Mouse (Mus musculus): ENCODE results near the gene Fra10ac1. TPM values are rescaled to one million over a fixed set of nuclear protein-coding genes. Genes with fewer than 3 reads are reported as not detected.

The Fra10ac1 gene
- total and polyA plus RNA-seq, 3 experiments = 4.5 to 16.3 (median 11.2) TPM

GRCm38 (mm10) chr19:38232087-38232486 is 8.1 kb upstream of the Fra10ac1 start:
- DNase-seq = no peak

- DNase-seq = no peak
Measured at GRCm38 (mm10) chr19:38228699-38229098, 4.7 kb upstream of the Fra10ac1 start.

GRCm38 (mm10) chr19:38224685-38225060 is 717 bp upstream of the Fra10ac1 start:
- no peak for DNase-seq

- DNase-seq = no peak
Measured at GRCm38 (mm10) chr19:38223356-38223904, 526 bp downstream of the Fra10ac1 start.

GRCm38 (mm10) chr19:38217696-38218095 is 6.3 kb downstream of the Fra10ac1 start:
- no peak for DNase-seq

GRCm38 (mm10) chr19:38206669-38207068 is 17.3 kb downstream of the Fra10ac1 start:
- no peak for DNase-seq

- no peak for DNase-seq
Measured at GRCm38 (mm10) chr19:38198731-38199130, 25.2 kb downstream of the Fra10ac1 start.

GRCm38 (mm10) chr19:38195245-38195644 is 28.7 kb downstream of the Fra10ac1 start:
- no peak for DNase-seq

- DNase-seq = peak; percentile 2
Measured at GRCm38 (mm10) chr19:38191446-38191845, 32.5 kb downstream of the Fra10ac1 start.

GRCm38 (mm10) chr19:38190606-38191005 is 33.4 kb downstream of the Fra10ac1 start:
- no peak for DNase-seq

- no peak for DNase-seq
Measured at GRCm38 (mm10) chr19:38187345-38187680, 36.6 kb downstream of the Fra10ac1 start.

GRCm38 (mm10) chr19:38186631-38187344 is 37.2 kb downstream of the Fra10ac1 start:
- DNase-seq = no peak

- no peak for DNase-seq
Measured at GRCm38 (mm10) chr19:38179675-38180074, 44.3 kb downstream of the Fra10ac1 start.

GRCm38 (mm10) chr19:38164633-38165032 is 59.3 kb downstream of the Fra10ac1 start:
- DNase-seq = no peak

- no peak for DNase-seq
Measured at GRCm38 (mm10) chr19:38161648-38162354, 62.2 kb downstream of the Fra10ac1 start.

GRCm38 (mm10) chr19:38156243-38156642 is 67.7 kb downstream of the Fra10ac1 start:
- no peak for DNase-seq

- DNase-seq = no peak
Measured at GRCm38 (mm10) chr19:38143540-38144271, 80.2 kb downstream of the Fra10ac1 start.

Other genes starting within 250 kb of the Fra10ac1 start
- gene Myof, start 180.6 kb downstream of the Fra10ac1 start, total RNA-seq (2021) = 10 to 100 TPM; 26.3 to 65.2 TPM
- 3.6 and 6.6 TPM in 2 replicates for gene Myof, start 180.6 kb downstream of the Fra10ac1 start, polyA plus RNA-seq (2012; rRNA removed)
- gene Cep55, start 169.1 kb downstream of the Fra10ac1 start, total RNA-seq (2021) = 1 to 10 TPM in 1 of 2 experiments, under 1 TPM in 1; 0.38 to 1.6 TPM
- gene Cep55, start 169.1 kb downstream of the Fra10ac1 start, polyA plus RNA-seq (2012; rRNA removed) = 0.12 and 0.44 TPM in 2 replicates
- gene Ffar4, start 127.1 kb downstream of the Fra10ac1 start, total RNA-seq (2021) = 10 to 100 TPM; 13.3 to 14.2 TPM
- gene Ffar4, start 127.1 kb downstream of the Fra10ac1 start, polyA plus RNA-seq (2012; rRNA removed) = 13.0 and 22.4 TPM in 2 replicates
- gene Rbp4, start 98.9 kb downstream of the Fra10ac1 start, total RNA-seq (2021) = 10 to 100 TPM; 37.6 to 52.1 TPM
- 57.5 and 75.4 TPM in 2 replicates for gene Rbp4, start 98.9 kb downstream of the Fra10ac1 start, polyA plus RNA-seq (2012; rRNA removed)
- not detected for gene Pde6c, start 91.4 kb downstream of the Fra10ac1 start, total RNA-seq (2021)
- gene Pde6c, start 91.4 kb downstream of the Fra10ac1 start, polyA plus RNA-seq (2012; rRNA removed) = not detected in 2 replicates
- 1 to 10 TPM in 1 of 2 experiments, under 1 TPM in 1; 0.43 to 1.8 TPM for gene Lgi1, start 40.4 kb upstream of the Fra10ac1 start, total RNA-seq (2021)
- 0.09 TPM in 2 replicates for gene Lgi1, start 40.4 kb upstream of the Fra10ac1 start, polyA plus RNA-seq (2012; rRNA removed)
- 10 to 100 TPM; 13.9 to 25.4 TPM for gene Slc35g1, start 171.8 kb upstream of the Fra10ac1 start, total RNA-seq (2021)
- gene Slc35g1, start 171.8 kb upstream of the Fra10ac1 start, polyA plus RNA-seq (2012; rRNA removed) = 4.8 and 5.4 TPM in 2 replicates